Mouse (Mus musculus) embryonic facial prominence, embryonic 12.5 days (tissue): ENCODE measurements around the gene Epn2. TPM values are rescaled to one million over a fixed set of nuclear protein-coding genes. Genes with fewer than 3 reads are reported as not detected.

Experiments
- ATAC-seq: fragments of 200-750 bp; cut with Nextera tagmentation; 2 replicates; pipeline ENCODE4 v1.8.0; 2017; ENCODE audit not compliant: insufficient number of reproducible peaks, insufficient read depth, low FRiP score, low TSS enrichment
- H3K27ac ChIP-seq: fragments of 300-500 bp; sonication (generic); 2 replicates; pipeline ENCODE4 v1.5.1; 2016; ENCODE audit warnings: mild to moderate bottlenecking
- H3K27me3 ChIP-seq: fragments of 300-500 bp; sonication (generic); 2 replicates; pipeline ENCODE4 v1.6.1; 2016; ENCODE audit warnings: mild to moderate bottlenecking, moderate library complexity
- H3K36me3 ChIP-seq: fragments of 300-500 bp; sonication (generic); 2 replicates; pipeline ENCODE4 v1.6.1; 2016; ENCODE audit warnings: mild to moderate bottlenecking
- H3K4me1 ChIP-seq: fragments of 300-500 bp; sonication (generic); 2 replicates; pipeline ENCODE4 v1.6.1; 2016
- H3K4me2 ChIP-seq: fragments of 300-500 bp; sonication (generic); replicated peaks from 2 replicates; pipeline ENCODE4 v1.6.1; 2016; ENCODE audit warnings: mild to moderate bottlenecking, moderate library complexity
- H3K4me3 ChIP-seq: fragments of 300-500 bp; sonication (generic); 2 replicates; pipeline ENCODE4 v1.5.1; 2016; ENCODE audit warnings: mild to moderate bottlenecking
- H3K9ac ChIP-seq: fragments of 300-500 bp; sonication (generic); 2 replicates; pipeline ENCODE4 v1.6.1; 2016; ENCODE audit warnings: mild to moderate bottlenecking, moderate library complexity
- H3K9me3 ChIP-seq: fragments of 300-500 bp; sonication (generic); 2 replicates; pipeline ENCODE4 v1.6.1; 2016; ENCODE audit warnings: mild to moderate bottlenecking, moderate library complexity
- WGBS: fragments of 180-500 bp; shearing (Covaris S2); methylation state at CpG from one replicate; pipeline ENCODE4 v1.1.7; 2016; 5-methylcytosine and 5-hydroxymethylcytosine counted together
- polyA plus RNA-seq: library from polyadenylated mRNA; unstranded; fragments of >200 nt; fragmentation: Nextera tagmentation; extraction: Ambion mirVana; gene quantifications from 2 replicates; pipeline ENCODE4 v1.2.1, GENCODE M21; 2016

Gene Epn2
- polyA plus RNA-seq, 1 experiment from 2014 or later: 28.3 TPM

DNA sequence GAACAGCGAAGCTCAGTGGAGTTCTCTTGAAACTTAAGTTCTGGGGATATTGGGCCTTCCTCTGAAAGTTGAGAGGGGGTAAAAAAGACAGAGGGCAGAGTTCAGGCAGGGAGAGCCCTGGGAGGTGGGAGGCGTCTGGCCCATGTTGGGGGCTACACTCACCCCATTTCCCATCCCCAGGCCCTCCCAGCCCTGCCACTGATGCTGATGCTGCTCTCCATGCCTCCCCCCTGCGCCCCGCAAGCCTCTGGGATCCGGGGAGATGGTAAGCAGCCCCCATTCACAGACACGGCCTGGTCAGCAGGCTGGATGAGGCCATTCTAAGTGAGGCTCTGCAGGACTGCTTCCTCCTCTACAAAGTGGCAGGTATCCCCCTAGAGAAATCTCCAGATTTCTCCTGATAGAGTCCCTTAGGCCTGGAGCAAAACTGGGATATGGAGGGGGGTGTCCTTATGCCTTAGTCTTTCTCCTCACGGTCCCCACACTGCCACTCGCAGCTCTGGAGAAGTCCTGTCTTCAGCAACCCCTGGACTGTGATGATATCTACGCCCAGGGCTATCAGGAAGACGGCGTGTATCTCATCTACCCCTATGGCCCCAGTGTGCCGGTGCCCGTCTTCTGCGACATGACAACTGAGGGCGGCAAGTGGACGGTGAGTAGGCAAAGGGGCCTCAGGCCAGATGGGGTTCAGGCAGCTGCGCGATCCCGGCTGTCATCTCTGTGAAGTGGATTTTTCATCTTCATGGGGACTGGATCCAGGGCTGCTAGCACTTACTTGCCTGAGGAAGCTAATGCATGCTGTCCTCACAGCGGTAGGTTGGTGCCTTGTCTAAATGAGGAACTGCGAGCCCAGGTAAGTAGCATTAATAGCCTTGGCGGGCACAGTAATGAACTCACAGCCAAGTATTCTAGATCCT, 93.7 kb downstream of the Epn2 start:
- H3K4me1 ChIP-seq: peaks cover 70% of the 10 kb centered on the region
- H3K9me3 ChIP-seq: no peaks in the 10 kb centered on the region
- ATAC-seq: peak; percentile 4; the same call in 1 of the 2 replicates
- H3K27me3 ChIP-seq: no peaks in the 10 kb centered on the region
- peaks cover 40% of the 10 kb centered on the region for H3K36me3 ChIP-seq
- H3K27ac ChIP-seq: peak overlapping the region; percentile 99
- peak overlapping the region; percentile 86 for H3K4me2 ChIP-seq
- 24% methylated on average over 22 of the region's 22 CpGs for WGBS
- H3K4me3 ChIP-seq: peak overlapping the region; percentile 51
- H3K9ac ChIP-seq: peak overlapping the region; percentile 69

- ATAC-seq: peak; percentile 86
- WGBS: 4% methylated on average over 20 of the region's 20 CpGs
Observed at GRCm38 (mm10) chr11:61484613-61485540, 94.6 kb downstream of the Epn2 start, which contains the start of gene Mfap4. TSS of gene Mfap4 (plus strand) at chr11:61485431.

DNA sequence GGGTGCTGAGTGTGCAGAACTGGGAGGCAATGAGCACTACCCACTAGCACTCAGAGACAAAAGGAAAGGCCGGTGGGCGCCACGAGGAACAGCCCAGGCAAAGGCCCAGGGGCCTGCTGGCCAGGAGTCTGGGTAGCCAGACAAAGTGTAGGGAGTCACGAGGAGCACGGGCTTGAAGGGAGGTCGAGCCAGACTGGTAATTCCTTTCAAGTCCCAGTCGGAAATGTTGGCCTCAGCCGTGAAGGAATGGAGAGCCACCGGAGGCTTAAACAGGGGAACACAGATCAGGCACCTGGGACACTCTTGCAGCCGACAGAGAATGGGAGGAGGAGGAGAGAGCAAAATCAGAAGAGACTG, 95.3 kb downstream of the Epn2 start:
- H3K4me1 ChIP-seq: peaks cover 58% of the 10 kb centered on the region
- peaks cover 25% of the 10 kb centered on the region for H3K36me3 ChIP-seq
- peak overlapping the region; percentile 12; the same call in 1 of the 2 replicates for H3K4me3 ChIP-seq
- no peak for ATAC-seq
- peak overlapping the region; percentile 99 for H3K27ac ChIP-seq
- H3K9me3 ChIP-seq: no peaks in the 10 kb centered on the region
- no peaks in the 10 kb centered on the region for H3K27me3 ChIP-seq
- H3K9ac ChIP-seq: peak overlapping the region; percentile 38; the same call in 1 of the 2 replicates
- peak overlapping the region; percentile 86 for H3K4me2 ChIP-seq
- WGBS: 7% methylated on average over 10 of the region's 10 CpGs

More at GRCm38 (mm10) chr11:61484613-61485540, 94.6 kb downstream of the Epn2 start, which contains the start of gene Mfap4:
- Histone ChIP-seq H3K36me3 (peaks cover 31% of the 10 kb centered on the region), H3K4me2 (peak within 1 kb of the TSS; percentile 86), H3K27ac (peak within 1 kb of the TSS; percentile 99), H3K27me3 (no peaks in the 10 kb centered on the region), H3K4me3 (peak within 1 kb of the TSS; percentile 51), H3K9ac (peak within 1 kb of the TSS; percentile 69), H3K9me3 (no peaks in the 10 kb centered on the region), H3K4me1 (peaks cover 64% of the 10 kb centered on the region)

DNA sequence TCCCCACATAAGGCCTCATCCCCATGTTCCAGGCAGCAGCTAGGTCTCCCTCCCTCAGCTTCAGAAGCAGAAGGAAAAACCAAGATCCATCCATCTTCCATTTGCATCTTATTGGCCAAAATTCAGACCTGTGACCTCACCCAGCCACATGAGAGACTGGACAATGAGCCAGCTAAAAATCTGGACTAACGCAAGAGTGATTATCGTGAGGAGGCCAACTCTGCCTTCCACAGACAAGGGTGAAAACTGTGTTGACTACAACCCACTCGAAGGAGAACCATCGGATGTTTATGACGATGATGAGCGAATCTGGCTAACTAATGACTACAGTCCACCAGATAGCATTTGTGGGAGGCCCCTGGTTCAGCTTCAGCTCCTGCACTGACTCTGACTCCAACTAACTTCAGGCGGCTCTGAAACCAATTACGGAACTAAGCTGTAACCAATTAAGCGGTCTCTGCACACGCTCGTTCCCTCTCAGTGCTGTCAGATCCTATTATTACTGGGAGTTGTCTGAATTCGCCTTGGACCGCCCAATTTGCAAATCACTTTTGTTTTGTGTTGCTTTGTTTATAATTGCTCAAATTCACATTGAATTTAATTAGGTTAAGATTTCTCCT, 96.2 kb downstream of the Epn2 start:
- WGBS: 25% methylated on average over 13 of the region's 13 CpGs
- peak overlapping the region; percentile 99 for H3K27ac ChIP-seq
- no peak overlapping the region for H3K4me2 ChIP-seq
- peaks cover 57% of the 10 kb centered on the region for H3K4me1 ChIP-seq
- H3K36me3 ChIP-seq: peaks cover 16% of the 10 kb centered on the region
- H3K9ac ChIP-seq: no peak overlapping the region
- H3K4me3 ChIP-seq: no peak overlapping the region
- ATAC-seq: no peak
- H3K27me3 ChIP-seq: no peaks in the 10 kb centered on the region
- no peaks in the 10 kb centered on the region for H3K9me3 ChIP-seq

DNA sequence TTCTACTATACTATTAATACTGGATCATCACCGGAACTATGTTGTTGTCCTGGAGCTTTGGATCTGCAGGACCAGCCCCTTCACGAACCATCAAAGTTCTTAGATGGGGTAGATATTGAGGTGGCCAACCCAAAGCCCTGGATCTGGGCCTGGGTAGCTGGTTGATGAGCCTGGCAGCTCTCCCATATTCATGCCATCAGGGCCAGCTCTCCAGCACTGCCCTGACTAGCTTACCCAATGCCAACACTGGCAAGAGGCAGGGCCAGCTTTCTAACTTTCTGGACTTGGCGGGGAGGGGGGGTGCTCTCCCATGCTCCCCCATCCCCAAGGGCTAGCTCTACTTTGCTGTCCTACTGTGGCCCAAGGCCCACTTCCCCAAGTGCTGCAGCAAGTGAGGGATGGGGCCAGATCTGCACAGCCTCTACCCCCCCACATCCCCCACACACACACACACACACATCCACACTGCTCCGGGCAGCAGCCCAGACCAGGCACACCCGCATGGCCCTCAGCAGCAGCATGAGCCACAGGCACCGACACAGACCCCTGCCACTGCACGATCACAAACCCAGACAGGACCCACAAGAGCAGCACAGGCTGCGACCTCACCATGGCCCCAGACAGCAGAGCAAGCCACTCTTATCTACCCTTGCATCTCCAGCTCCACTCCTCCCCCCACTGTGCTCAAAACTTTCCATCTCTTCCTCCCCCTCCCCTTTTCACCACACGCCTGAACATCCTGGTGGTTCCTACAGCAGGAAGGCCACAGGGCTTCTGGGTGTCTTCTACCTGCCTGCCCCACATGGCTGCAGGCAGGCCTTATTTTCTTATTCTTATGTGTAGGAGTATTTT, 98.0 kb downstream of the Epn2 start:
- Histone ChIP-seq H3K4me1 (peaks cover 51% of the 10 kb centered on the region), H3K9ac (no peak overlapping the region; the same call in 1 of the 2 replicates)
- 58% methylated on average over 9 of the region's 9 CpGs for WGBS

DNA sequence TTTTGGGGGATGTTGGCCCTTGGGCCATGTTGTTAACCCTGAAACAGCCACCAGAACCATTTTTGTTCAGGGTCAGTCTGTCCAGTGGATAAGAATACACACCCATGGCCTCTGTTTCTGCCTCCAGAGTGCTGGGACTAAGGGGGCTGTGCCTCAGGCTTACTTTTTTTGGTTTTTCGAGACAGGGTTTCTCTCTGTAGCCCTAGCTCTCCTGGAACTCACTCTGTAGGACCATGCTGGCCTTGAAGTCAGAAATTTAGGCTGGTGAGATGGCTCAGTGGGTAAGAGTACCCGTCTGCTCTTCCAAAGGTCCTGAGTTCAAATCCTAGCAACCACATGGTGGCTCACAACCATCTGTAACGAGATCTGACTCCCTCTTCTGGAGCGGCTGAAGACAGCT, 100.7 kb downstream of the Epn2 start:
- Histone ChIP-seq H3K36me3 (no peaks in the 10 kb centered on the region), H3K27ac (no peak overlapping the region), H3K9me3 (no peaks in the 10 kb centered on the region), H3K9ac (no peak overlapping the region), H3K27me3 (no peaks in the 10 kb centered on the region), H3K4me2 (no peak overlapping the region), H3K4me1 (peaks cover 34% of the 10 kb centered on the region), H3K4me3 (no peak overlapping the region)
- WGBS: 87% methylated on average over 4 of the region's 4 CpGs
- no peak for ATAC-seq

More for the DNA sequence above, 98.0 kb downstream of the Epn2 start:
- no peaks in the 10 kb centered on the region for H3K36me3 ChIP-seq
- H3K27ac ChIP-seq: peak overlapping the region; percentile 63
- H3K4me3 ChIP-seq: no peak overlapping the region
- H3K9me3 ChIP-seq: no peaks in the 10 kb centered on the region
- no peak for ATAC-seq
- H3K27me3 ChIP-seq: no peaks in the 10 kb centered on the region
- H3K4me2 ChIP-seq: no peak overlapping the region

- H3K27me3 ChIP-seq: no peaks in the 10 kb centered on the region
- H3K36me3 ChIP-seq: no peaks in the 10 kb centered on the region
- H3K4me3 ChIP-seq: no peak overlapping the region
- WGBS: 53% methylated on average over 17 of the region's 17 CpGs
- H3K9me3 ChIP-seq: no peaks in the 10 kb centered on the region
- peaks cover 26% of the 10 kb centered on the region for H3K4me1 ChIP-seq
- H3K27ac ChIP-seq: peak overlapping the region; percentile 70
- peak overlapping the region; percentile 29 for H3K4me2 ChIP-seq
- H3K9ac ChIP-seq: no peak overlapping the region
- no peak for ATAC-seq
Observed at GRCm38 (mm10) chr11:61477566-61478508, 101.7 kb downstream of the Epn2 start.

DNA sequence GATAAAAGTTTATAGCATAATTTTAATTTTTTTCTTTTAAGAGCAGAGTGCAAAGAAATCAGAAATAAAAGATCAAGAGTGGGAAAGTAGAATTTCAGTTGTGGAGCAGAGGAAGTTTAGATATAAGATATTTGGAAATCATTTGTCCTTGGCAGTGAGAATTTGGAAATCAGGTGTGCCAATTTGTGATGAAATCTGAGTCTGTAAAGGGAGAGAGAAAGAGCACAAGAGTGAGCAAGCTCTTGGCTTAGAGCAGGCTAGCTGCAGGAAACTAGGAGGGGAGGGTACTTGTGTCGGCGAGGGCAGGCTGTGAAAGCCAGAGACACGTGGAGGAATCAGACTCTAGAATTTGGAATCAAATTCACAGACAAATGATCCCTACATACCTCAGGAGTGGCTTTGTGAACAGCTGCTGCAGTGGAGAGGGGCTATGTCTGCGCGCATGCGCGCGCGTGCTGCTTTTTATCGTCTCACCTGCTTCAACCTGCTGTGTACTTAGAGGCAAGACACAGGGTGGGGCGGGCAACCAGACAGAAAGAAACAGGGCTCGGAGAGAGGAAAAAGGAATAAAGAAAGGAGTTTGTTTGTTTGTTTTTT, 102.6 kb downstream of the Epn2 start:
- Histone ChIP-seq H3K4me2 (peak overlapping the region; percentile 30), H3K27ac (peak overlapping the region; percentile 55), H3K27me3 (no peaks in the 10 kb centered on the region), H3K36me3 (no peaks in the 10 kb centered on the region), H3K4me3 (no peak overlapping the region), H3K4me1 (peaks cover 23% of the 10 kb centered on the region), H3K9ac (peak overlapping the region; percentile 24), H3K9me3 (no peaks in the 10 kb centered on the region)
- no peak for ATAC-seq
- 49% methylated on average over 12 of the region's 12 CpGs for WGBS

- H3K36me3 ChIP-seq: no peaks in the 10 kb centered on the region
- no peak for ATAC-seq
- H3K27ac ChIP-seq: no peak overlapping the region
- H3K4me2 ChIP-seq: no peak overlapping the region
- H3K9ac ChIP-seq: no peak overlapping the region
- no peaks in the 10 kb centered on the region for H3K27me3 ChIP-seq
- H3K9me3 ChIP-seq: no peaks in the 10 kb centered on the region
- 62% methylated on average over 4 of the region's 4 CpGs for WGBS
- peaks cover 17% of the 10 kb centered on the region for H3K4me1 ChIP-seq
- no peak overlapping the region for H3K4me3 ChIP-seq
Observed at GRCm38 (mm10) chr11:61473630-61474029, 105.9 kb downstream of the Epn2 start.
